Mouse (Mus musculus): ENCODE data around the gene Serpinb5. TPM values are rescaled to one million over a fixed set of nuclear protein-coding genes. Genes with fewer than 3 reads are reported as not detected.
A peak's percentile ranks its signal among the peaks of the same experiment; 100 is the strongest.

Serpinb5 gene
- total RNA-seq (2014; rRNA removed) (0.71 TPM in 1 of 2 replicates, not detected in the other), polyA plus RNA-seq (2015; fragmentation: Nextera tagmentation; extraction: Ambion mirVana) (0.15 TPM in 1 of 2 replicates, not detected in the other)

DNA sequence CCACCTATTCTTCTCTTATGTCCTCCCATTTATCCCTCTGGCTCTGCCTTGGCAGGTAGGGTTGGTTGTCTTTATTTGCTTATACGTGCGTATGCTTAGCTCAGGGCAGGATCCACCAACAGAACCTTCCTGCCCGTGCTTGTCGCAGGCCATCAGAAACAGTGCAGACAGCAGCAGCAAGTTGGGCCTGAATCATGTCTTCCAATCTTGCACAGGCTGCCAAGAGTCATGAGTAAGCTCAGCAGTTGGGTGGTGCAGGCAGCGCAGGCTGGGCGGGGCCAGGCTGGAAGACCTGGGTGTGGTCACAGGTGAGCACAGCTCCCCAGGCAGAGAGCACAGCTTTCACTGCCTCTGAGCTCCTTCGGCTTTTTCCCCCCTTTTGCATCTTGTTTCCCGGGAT, at the start of gene Serpinb5:
Serpinb5 (plus strand) TSS at position 327 of the 400 bp plus-strand sequence.
- TF ChIP-seq CTCF (IDR thresholded peaks at IDR 0.05) = no peak
- no peaks in the 10 kb centered on the region for H3K4me1 ChIP-seq (ENCODE audit: insufficient read depth, low read length)
- no peak within 1 kb of the TSS for H3K4me2 ChIP-seq (ENCODE audit: low read depth, low read length, poor library complexity, severe bottlenecking)
- no peak within 1 kb of the TSS for H3K4me3 ChIP-seq (ENCODE audit: low read depth, low read length)
- no peak within 1 kb of the TSS for H3K27ac ChIP-seq (ENCODE audit: low read depth, low read length)
- no peaks in the 10 kb centered on the region for H3K27me3 ChIP-seq (ENCODE audit: insufficient read depth, low read length)
- no peak within 1 kb of the TSS for H3K9ac ChIP-seq (replicated peaks; ENCODE audit: low read length, poor library complexity, severe bottlenecking)
- no peaks in the 10 kb centered on the region for H3K36me3 ChIP-seq (ENCODE audit: insufficient read depth, low read length)
- no peak for ATAC-seq (ENCODE audit: low FRiP score)
- DNase-seq (ENCODE audit: low spot score) = no peak
- H3K9me3 ChIP-seq (ENCODE audit: low read length) = no peaks in the 10 kb centered on the region
- 65% methylated on average over 8 of the region's 8 CpGs for WGBS

DNA sequence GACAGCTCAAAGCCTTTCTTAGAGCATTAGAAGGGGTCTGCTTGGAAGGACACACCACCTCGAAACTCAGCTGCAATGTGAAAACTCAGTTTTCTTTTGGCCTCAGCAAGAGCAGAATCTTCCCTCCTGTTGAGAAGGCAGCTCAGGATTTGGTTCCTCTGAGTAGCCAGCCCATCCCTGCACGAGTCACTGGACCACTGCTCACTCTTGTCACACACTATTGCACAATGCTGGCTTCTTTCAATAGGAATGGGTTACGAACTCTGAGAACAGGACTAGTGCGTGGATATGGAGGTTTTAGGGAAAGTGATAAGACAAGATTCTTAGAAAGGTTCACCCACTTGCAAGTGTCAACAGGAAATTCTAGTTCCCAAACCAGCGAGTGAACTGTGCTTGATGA, 46.1 kb upstream of the Serpinb5 start:
- 68% methylated on average over 5 of the region's 5 CpGs for WGBS
- H3K4me2 ChIP-seq (ENCODE audit: low read depth, low read length, poor library complexity, severe bottlenecking) = no peak overlapping the region
- H3K9me3 ChIP-seq (ENCODE audit: low read length) = no peaks in the 10 kb centered on the region
- no peak overlapping the region for H3K4me3 ChIP-seq (ENCODE audit: low read depth, low read length)
- no peaks in the 10 kb centered on the region for H3K36me3 ChIP-seq (ENCODE audit: insufficient read depth, low read length)
- H3K27ac ChIP-seq (ENCODE audit: low read depth, low read length) = no peak overlapping the region
- H3K9ac ChIP-seq (replicated peaks; ENCODE audit: low read length, poor library complexity, severe bottlenecking) = no peak overlapping the region
- DNase-seq (ENCODE audit: low spot score) = no peak
- no peak for ATAC-seq (ENCODE audit: low FRiP score)
- H3K4me1 ChIP-seq (ENCODE audit: insufficient read depth, low read length) = no peaks in the 10 kb centered on the region
- H3K27me3 ChIP-seq (ENCODE audit: insufficient read depth, low read length) = no peaks in the 10 kb centered on the region
- no peak for TF ChIP-seq CTCF (IDR thresholded peaks at IDR 0.05)

DNA sequence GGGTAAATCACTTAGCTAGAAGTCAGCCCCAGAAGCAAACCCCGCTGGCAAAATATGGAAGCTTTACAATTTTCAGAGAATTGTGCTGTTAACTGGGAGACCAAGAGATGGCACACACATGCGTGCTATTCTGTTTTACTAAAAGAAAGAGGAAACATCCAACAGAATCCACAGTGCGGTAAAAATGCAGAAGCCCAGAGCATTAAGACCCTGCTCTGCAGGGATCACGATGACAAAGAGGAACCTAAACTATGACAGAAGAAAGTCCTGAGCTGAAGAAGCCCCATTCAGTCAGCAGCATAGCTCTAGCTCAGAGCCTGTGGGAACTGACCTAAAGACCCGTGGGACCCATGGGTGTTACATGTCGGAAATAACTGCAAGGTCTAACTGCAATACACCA, 45.7 kb upstream of the Serpinb5 start:
- Histone ChIP-seq H3K9me3 (ENCODE audit: low read length) (no peaks in the 10 kb centered on the region), H3K36me3 (ENCODE audit: insufficient read depth, low read length) (no peaks in the 10 kb centered on the region), H3K4me2 (ENCODE audit: low read depth, low read length, poor library complexity, severe bottlenecking) (no peak overlapping the region), H3K27ac (ENCODE audit: low read depth, low read length) (no peak overlapping the region), H3K9ac (replicated peaks; ENCODE audit: low read length, poor library complexity, severe bottlenecking) (no peak overlapping the region), H3K4me1 (ENCODE audit: insufficient read depth, low read length) (no peaks in the 10 kb centered on the region), H3K4me3 (ENCODE audit: low read depth, low read length) (no peak overlapping the region), H3K27me3 (ENCODE audit: insufficient read depth, low read length) (no peaks in the 10 kb centered on the region)
- ATAC-seq (ENCODE audit: low FRiP score) (no peak), DNase-seq (ENCODE audit: low spot score) (no peak)
- WGBS = 88% methylated on average over 6 of the region's 6 CpGs
- TF ChIP-seq CTCF (IDR thresholded peaks at IDR 0.05) = no peak

DNA sequence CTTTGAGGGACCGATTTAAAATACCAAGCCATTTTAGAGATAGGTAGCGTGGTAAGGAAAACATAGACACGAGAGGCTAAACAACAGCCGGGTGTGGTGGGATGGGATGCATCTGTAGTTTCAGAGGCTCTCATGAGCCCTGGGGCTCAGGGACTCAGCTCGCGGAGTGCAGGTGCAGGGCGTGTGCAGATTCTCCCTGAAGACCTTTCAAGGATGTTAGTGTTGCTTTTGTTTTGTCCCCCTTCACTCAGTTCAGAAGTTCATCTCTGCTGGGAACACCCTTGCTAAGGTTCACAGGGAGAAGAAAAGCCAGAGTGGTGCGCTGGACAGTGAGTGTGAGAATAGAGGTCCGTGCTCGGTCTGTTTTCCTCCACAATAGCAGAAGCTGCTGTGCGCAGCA, 44.2 kb upstream of the Serpinb5 start:
- Histone ChIP-seq H3K9me3 (ENCODE audit: low read length) (no peaks in the 10 kb centered on the region), H3K4me1 (ENCODE audit: insufficient read depth, low read length) (no peaks in the 10 kb centered on the region), H3K36me3 (ENCODE audit: insufficient read depth, low read length) (no peaks in the 10 kb centered on the region), H3K9ac (replicated peaks; ENCODE audit: low read length, poor library complexity, severe bottlenecking) (no peak overlapping the region), H3K4me3 (ENCODE audit: low read depth, low read length) (no peak overlapping the region), H3K27ac (ENCODE audit: low read depth, low read length) (no peak overlapping the region), H3K4me2 (ENCODE audit: low read depth, low read length, poor library complexity, severe bottlenecking) (no peak overlapping the region), H3K27me3 (ENCODE audit: insufficient read depth, low read length) (no peaks in the 10 kb centered on the region)
- WGBS = 91% methylated on average over 11 of the region's 11 CpGs
- no peak for TF ChIP-seq CTCF (IDR thresholded peaks at IDR 0.05)
- ATAC-seq (ENCODE audit: low FRiP score) (no peak), DNase-seq (ENCODE audit: low spot score) (no peak)

DNA sequence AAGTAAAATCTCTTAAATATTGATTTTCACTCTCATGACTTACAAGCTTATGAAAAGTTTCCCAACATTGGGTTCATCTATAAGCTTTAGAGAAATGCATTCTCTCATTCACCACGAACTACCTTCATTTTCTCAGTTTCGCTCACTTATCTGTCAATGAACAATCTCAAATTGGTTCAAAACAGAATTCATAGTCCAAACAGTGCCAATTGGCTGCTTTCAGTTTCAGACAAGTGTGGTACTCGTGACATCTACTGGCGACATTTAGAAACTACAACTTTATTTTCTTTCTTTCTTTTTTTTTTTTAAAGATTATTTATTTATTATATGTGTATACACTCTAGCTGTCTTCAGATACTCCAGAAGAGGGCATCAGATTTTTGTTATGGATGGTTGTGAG, 42.6 kb upstream of the Serpinb5 start:
- peak; percentile 73 for TF ChIP-seq CTCF (IDR thresholded peaks at IDR 0.05)
- ATAC-seq (ENCODE audit: low FRiP score) (peak; percentile 43; the same call in 1 of the 2 replicates), DNase-seq (ENCODE audit: low spot score) (peak; percentile 71)
- Histone ChIP-seq H3K4me3 (ENCODE audit: low read depth, low read length) (no peak overlapping the region), H3K36me3 (ENCODE audit: insufficient read depth, low read length) (no peaks in the 10 kb centered on the region), H3K27ac (ENCODE audit: low read depth, low read length) (no peak overlapping the region), H3K4me1 (ENCODE audit: insufficient read depth, low read length) (no peaks in the 10 kb centered on the region), H3K9ac (replicated peaks; ENCODE audit: low read length, poor library complexity, severe bottlenecking) (no peak overlapping the region), H3K9me3 (ENCODE audit: low read length) (no peaks in the 10 kb centered on the region), H3K27me3 (ENCODE audit: insufficient read depth, low read length) (no peaks in the 10 kb centered on the region), H3K4me2 (ENCODE audit: low read depth, low read length, poor library complexity, severe bottlenecking) (no peak overlapping the region)
- 22% methylated on average over 4 of the region's 4 CpGs for WGBS

DNA sequence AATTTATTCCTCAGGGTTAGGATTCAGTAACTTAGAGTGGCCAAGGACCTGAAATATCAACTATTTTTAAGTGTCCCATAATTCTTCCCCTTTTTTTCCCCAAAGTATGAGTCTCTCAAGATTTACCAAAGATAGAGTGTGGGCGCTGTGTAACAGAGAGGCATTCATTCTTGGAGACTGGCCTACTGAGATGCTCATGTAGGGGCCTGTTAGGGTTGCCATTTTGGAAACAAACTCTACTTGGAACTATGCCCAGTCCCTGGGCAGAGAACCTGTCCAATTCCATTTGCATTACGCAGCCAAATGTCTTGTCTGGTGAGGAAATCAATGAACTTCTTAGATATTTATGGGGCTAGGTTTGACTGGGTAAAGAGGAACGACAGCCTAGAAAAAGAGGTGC, 38.7 kb upstream of the Serpinb5 start:
- Histone ChIP-seq H3K4me1 (ENCODE audit: insufficient read depth, low read length) (no peaks in the 10 kb centered on the region), H3K36me3 (ENCODE audit: insufficient read depth, low read length) (no peaks in the 10 kb centered on the region), H3K27me3 (ENCODE audit: insufficient read depth, low read length) (no peaks in the 10 kb centered on the region), H3K9me3 (ENCODE audit: low read length) (no peaks in the 10 kb centered on the region), H3K4me3 (ENCODE audit: low read depth, low read length) (no peak overlapping the region), H3K9ac (replicated peaks; ENCODE audit: low read length, poor library complexity, severe bottlenecking) (no peak overlapping the region), H3K4me2 (ENCODE audit: low read depth, low read length, poor library complexity, severe bottlenecking) (no peak overlapping the region), H3K27ac (ENCODE audit: low read depth, low read length) (no peak overlapping the region)
- WGBS = 74% methylated on average over 3 of the region's 3 CpGs
- no peak for TF ChIP-seq CTCF (IDR thresholded peaks at IDR 0.05)
- ATAC-seq (ENCODE audit: low FRiP score) (no peak), DNase-seq (ENCODE audit: low spot score) (peak; percentile 41)
